Mouse (Mus musculus): ENCODE results near the gene Scn5a. TPM values are rescaled to one million over a fixed set of nuclear protein-coding genes. Genes with fewer than 3 reads are reported as not detected.

The Scn5a gene
- 0.22 and 0.31 TPM in 2 replicates for polyA plus RNA-seq (2015; fragmentation: Nextera tagmentation; extraction: Ambion mirVana)

GRCm38 (mm10) chr9:119578636-119579438 lies at the start of gene Scn5a:
Gene Scn5a (minus strand): TSS chr9:119579016.
- peak within 1 kb of the TSS; percentile 98 for H3K4me2 ChIP-seq (ENCODE audit: low read depth, low read length)
- peak within 1 kb of the TSS; percentile 70 for H3K9ac ChIP-seq (ENCODE audit: low read length)
- H3K4me1 ChIP-seq (ENCODE audit: control insufficient read depth, insufficient read depth, low read length) = peaks cover 5% of the 10 kb centered on the region; the same call in 1 of the 2 replicates
- WGBS = 1% methylated on average over 94 of the region's 99 CpGs
- peak; percentile 75; the same call in 1 of the 2 replicates for ATAC-seq (ENCODE audit: insufficient read depth, low FRiP score)
- H3K4me3 ChIP-seq (replicated peaks; ENCODE audit: low read length) = peak within 1 kb of the TSS; percentile 55
- H3K36me3 ChIP-seq (ENCODE audit: control insufficient read depth, insufficient read depth, low read length) = no peaks in the 10 kb centered on the region
- no peak within 1 kb of the TSS for H3K27ac ChIP-seq (ENCODE audit: low read length)
- H3K9me3 ChIP-seq (replicated peaks; ENCODE audit: control insufficient read depth, low read length) = no peaks in the 10 kb centered on the region
- peaks cover 54% of the 10 kb centered on the region for H3K27me3 ChIP-seq (ENCODE audit: control insufficient read depth, insufficient read depth, low read length)

- H3K9me3 ChIP-seq (replicated peaks; ENCODE audit: control insufficient read depth, low read length) = peaks cover 4% of the 10 kb centered on the region; the same call in 1 of the 2 replicates
- H3K9ac ChIP-seq (ENCODE audit: low read length) = no peak overlapping the region
- H3K4me1 ChIP-seq (ENCODE audit: control insufficient read depth, insufficient read depth, low read length) = no peaks in the 10 kb centered on the region
- WGBS = 75% methylated on average over 6 of the region's 6 CpGs
- H3K4me3 ChIP-seq (replicated peaks; ENCODE audit: low read length) = no peak overlapping the region
- ATAC-seq (ENCODE audit: insufficient read depth, low FRiP score) = no peak
- no peak overlapping the region for H3K27ac ChIP-seq (ENCODE audit: low read length)
- H3K36me3 ChIP-seq (ENCODE audit: control insufficient read depth, insufficient read depth, low read length) = no peaks in the 10 kb centered on the region
- no peaks in the 10 kb centered on the region for H3K27me3 ChIP-seq (ENCODE audit: control insufficient read depth, insufficient read depth, low read length)
- no peak overlapping the region for H3K4me2 ChIP-seq (ENCODE audit: low read depth, low read length)
These were observed 48.4 kb upstream of the Scn5a start for GRCm38 (mm10) chr9:119627227-119627626.

- no peak for ATAC-seq (ENCODE audit: insufficient read depth, low FRiP score)
- Histone ChIP-seq H3K4me1 (ENCODE audit: control insufficient read depth, insufficient read depth, low read length) (no peaks in the 10 kb centered on the region), H3K4me3 (replicated peaks; ENCODE audit: low read length) (no peak overlapping the region), H3K9me3 (replicated peaks; ENCODE audit: control insufficient read depth, low read length) (peaks cover 4% of the 10 kb centered on the region; the same call in 1 of the 2 replicates), H3K9ac (ENCODE audit: low read length) (no peak overlapping the region), H3K36me3 (ENCODE audit: control insufficient read depth, insufficient read depth, low read length) (no peaks in the 10 kb centered on the region), H3K27me3 (ENCODE audit: control insufficient read depth, insufficient read depth, low read length) (no peaks in the 10 kb centered on the region), H3K4me2 (ENCODE audit: low read depth, low read length) (no peak overlapping the region), H3K27ac (ENCODE audit: low read length) (no peak overlapping the region)
- WGBS = 73% methylated on average over 4 of the region's 4 CpGs
These were observed 45.3 kb upstream of the Scn5a start for GRCm38 (mm10) chr9:119624151-119624550.

GRCm38 (mm10) chr9:119614798-119615197 lies 36.0 kb upstream of the Scn5a start:
- no peak overlapping the region for H3K9ac ChIP-seq (ENCODE audit: low read length)
- no peaks in the 10 kb centered on the region for H3K4me1 ChIP-seq (ENCODE audit: control insufficient read depth, insufficient read depth, low read length)
- H3K4me2 ChIP-seq (ENCODE audit: low read depth, low read length) = no peak overlapping the region
- no peak for ATAC-seq (ENCODE audit: insufficient read depth, low FRiP score)
- no peaks in the 10 kb centered on the region for H3K27me3 ChIP-seq (ENCODE audit: control insufficient read depth, insufficient read depth, low read length)
- WGBS = 72% methylated on average over 6 of the region's 6 CpGs
- no peak overlapping the region for H3K4me3 ChIP-seq (replicated peaks; ENCODE audit: low read length)
- H3K9me3 ChIP-seq (replicated peaks; ENCODE audit: control insufficient read depth, low read length) = no peaks in the 10 kb centered on the region
- no peaks in the 10 kb centered on the region for H3K36me3 ChIP-seq (ENCODE audit: control insufficient read depth, insufficient read depth, low read length)
- H3K27ac ChIP-seq (ENCODE audit: low read length) = no peak overlapping the region

- no peak for ATAC-seq (ENCODE audit: insufficient read depth, low FRiP score)
- Histone ChIP-seq H3K27me3 (ENCODE audit: control insufficient read depth, insufficient read depth, low read length) (no peaks in the 10 kb centered on the region), H3K9me3 (replicated peaks; ENCODE audit: control insufficient read depth, low read length) (no peaks in the 10 kb centered on the region), H3K4me3 (replicated peaks; ENCODE audit: low read length) (no peak overlapping the region), H3K27ac (ENCODE audit: low read length) (no peak overlapping the region), H3K4me2 (ENCODE audit: low read depth, low read length) (no peak overlapping the region), H3K36me3 (ENCODE audit: control insufficient read depth, insufficient read depth, low read length) (no peaks in the 10 kb centered on the region), H3K4me1 (ENCODE audit: control insufficient read depth, insufficient read depth, low read length) (no peaks in the 10 kb centered on the region), H3K9ac (ENCODE audit: low read length) (no peak overlapping the region)
- 89% methylated on average over 7 of the region's 7 CpGs for WGBS
These were observed 31.8 kb upstream of the Scn5a start for GRCm38 (mm10) chr9:119610563-119611166.

GRCm38 (mm10) chr9:119606906-119607305 lies 28.1 kb upstream of the Scn5a start:
- ATAC-seq (ENCODE audit: insufficient read depth, low FRiP score) = no peak
- Histone ChIP-seq H3K4me2 (ENCODE audit: low read depth, low read length) (no peak overlapping the region), H3K36me3 (ENCODE audit: control insufficient read depth, insufficient read depth, low read length) (no peaks in the 10 kb centered on the region), H3K9ac (ENCODE audit: low read length) (no peak overlapping the region), H3K27me3 (ENCODE audit: control insufficient read depth, insufficient read depth, low read length) (no peaks in the 10 kb centered on the region), H3K4me3 (replicated peaks; ENCODE audit: low read length) (no peak overlapping the region), H3K27ac (ENCODE audit: low read length) (no peak overlapping the region), H3K4me1 (ENCODE audit: control insufficient read depth, insufficient read depth, low read length) (no peaks in the 10 kb centered on the region), H3K9me3 (replicated peaks; ENCODE audit: control insufficient read depth, low read length) (no peaks in the 10 kb centered on the region)
- WGBS = 86% methylated on average over 5 of the region's 5 CpGs

- no peaks in the 10 kb centered on the region for H3K9me3 ChIP-seq (replicated peaks; ENCODE audit: control insufficient read depth, low read length)
These were observed 25.8 kb upstream of the Scn5a start for GRCm38 (mm10) chr9:119604607-119605006.

GRCm38 (mm10) chr9:119598501-119598900 lies 19.7 kb upstream of the Scn5a start:
- no peak overlapping the region for H3K4me2 ChIP-seq (ENCODE audit: low read depth, low read length)
- H3K36me3 ChIP-seq (ENCODE audit: control insufficient read depth, insufficient read depth, low read length) = no peaks in the 10 kb centered on the region
- H3K27ac ChIP-seq (ENCODE audit: low read length) = no peak overlapping the region
- H3K9ac ChIP-seq (ENCODE audit: low read length) = no peak overlapping the region
- no peak overlapping the region for H3K4me3 ChIP-seq (replicated peaks; ENCODE audit: low read length)
- H3K9me3 ChIP-seq (replicated peaks; ENCODE audit: control insufficient read depth, low read length) = no peaks in the 10 kb centered on the region
- WGBS = 71% methylated on average over 10 of the region's 10 CpGs
- no peaks in the 10 kb centered on the region for H3K4me1 ChIP-seq (ENCODE audit: control insufficient read depth, insufficient read depth, low read length)
- ATAC-seq (ENCODE audit: insufficient read depth, low FRiP score) = no peak
- H3K27me3 ChIP-seq (ENCODE audit: control insufficient read depth, insufficient read depth, low read length) = no peaks in the 10 kb centered on the region

More at GRCm38 (mm10) chr9:119604607-119605006, 25.8 kb upstream of the Scn5a start:
- no peak overlapping the region for H3K27ac ChIP-seq (ENCODE audit: low read length)
- H3K4me2 ChIP-seq (ENCODE audit: low read depth, low read length) = no peak overlapping the region
- H3K27me3 ChIP-seq (ENCODE audit: control insufficient read depth, insufficient read depth, low read length) = no peaks in the 10 kb centered on the region
- H3K4me3 ChIP-seq (replicated peaks; ENCODE audit: low read length) = no peak overlapping the region
- WGBS = 56% methylated on average over 8 of the region's 8 CpGs
- H3K36me3 ChIP-seq (ENCODE audit: control insufficient read depth, insufficient read depth, low read length) = no peaks in the 10 kb centered on the region
- H3K4me1 ChIP-seq (ENCODE audit: control insufficient read depth, insufficient read depth, low read length) = no peaks in the 10 kb centered on the region
- ATAC-seq (ENCODE audit: insufficient read depth, low FRiP score) = no peak
- no peak overlapping the region for H3K9ac ChIP-seq (ENCODE audit: low read length)

- Histone ChIP-seq H3K4me2 (ENCODE audit: low read depth, low read length) (no peak overlapping the region), H3K4me1 (ENCODE audit: control insufficient read depth, insufficient read depth, low read length) (no peaks in the 10 kb centered on the region), H3K9me3 (replicated peaks; ENCODE audit: control insufficient read depth, low read length) (no peaks in the 10 kb centered on the region), H3K27ac (ENCODE audit: low read length) (no peak overlapping the region), H3K4me3 (replicated peaks; ENCODE audit: low read length) (no peak overlapping the region), H3K27me3 (ENCODE audit: control insufficient read depth, insufficient read depth, low read length) (no peaks in the 10 kb centered on the region), H3K9ac (ENCODE audit: low read length) (no peak overlapping the region), H3K36me3 (ENCODE audit: control insufficient read depth, insufficient read depth, low read length) (no peaks in the 10 kb centered on the region)
- 73% methylated on average over 8 of the region's 8 CpGs for WGBS
- no peak for ATAC-seq (ENCODE audit: insufficient read depth, low FRiP score)
These were observed 18.5 kb upstream of the Scn5a start for GRCm38 (mm10) chr9:119597332-119597731.
